Mouse (Mus musculus) lung, adult 2 months (tissue): ENCODE data around the gene N4bp1.

Experiments
- CTCF ChIP-seq: fragments of 200-500 bp; IDR thresholded peaks from 2 replicates; pipeline ENCODE4 v1.5.1; 2011; ENCODE audit warnings: mild to moderate bottlenecking, low read length, control low read depth; ENCODE audit not compliant: insufficient read depth
- POLR2A ChIP-seq: fragments of 200-500 bp; IDR thresholded peaks from 2 replicates; pipeline ENCODE4 v1.6.1; 2011; ENCODE audit warnings: low read depth, mild to moderate bottlenecking, control low read depth, low read length, borderline replicate concordance; ENCODE audit errors: extremely low read depth

GRCm38 (mm10) chr8:86920024-86920423 lies 35.0 kb upstream of the N4bp1 start:
- TF ChIP-seq CTCF = no peak
- TF ChIP-seq POLR2A = no peak
